Mouse (Mus musculus) adrenal gland, postnatal 14 days (tissue): ENCODE data around the gene Defa20. TPM values are rescaled to one million over a fixed set of nuclear protein-coding genes. Genes with fewer than 3 reads are reported as not detected.
"Not testable (repeated sequence)": the region's sequence is repeated elsewhere in the genome, so short reads cannot be mapped to it uniquely, and the experiment has no call there.

Source experiments
- DNase-seq: peaks from one replicate; pipeline ENCODE4 v3.0.0; 2021; ENCODE audit warnings: mixed read lengths
- long read RNA-seq, 2 experiments: library from polyadenylated mRNA; stranded (forward); transcript quantifications; one replicate each; pipeline ENCODE4 v2.0.0; 2021
- total RNA-seq: library from RNA; stranded (reverse); gene quantifications from 2 replicates; pipeline ENCODE4 v1.2.3, GENCODE M21; 2021

Defa20 gene
- total RNA-seq = not detected in 2 replicates
- long read RNA-seq, experiment 1 = 0 reads
- long read RNA-seq, experiment 2 = 0 reads

- DNase-seq = not testable (repeated sequence)
These were observed at the start of gene Defa20 for GRCm38 (mm10) chr8:21508958-21509357. TSS of gene Defa20 (plus strand) at chr8:21509258.

GRCm38 (mm10) chr8:21528732-21529131 lies 19.7 kb downstream of the Defa20 start, which contains the start of gene Defa32:
TSS of gene Defa32 (plus strand) at chr8:21529032.
- not testable (repeated sequence) for DNase-seq

Other genes with a start within 250 kb of the Defa20 start
- gene Defa27, start 193.7 kb upstream of the Defa20 start, total RNA-seq = not detected in 2 replicates
- not detected in 2 replicates for gene Defa29, start 182.2 kb upstream of the Defa20 start, total RNA-seq
- not detected in 2 replicates for gene Defa2, start 130.7 kb upstream of the Defa20 start, total RNA-seq
- not detected in 2 replicates for gene Defa33, start 117.4 kb upstream of the Defa20 start, total RNA-seq
- gene Defa36, start 81.8 kb upstream of the Defa20 start, total RNA-seq = not detected in 2 replicates
- gene Gm7849, start 52.7 kb upstream of the Defa20 start, total RNA-seq = not detected in 2 replicates
- gene Defa32, start 19.8 kb downstream of the Defa20 start, total RNA-seq = not detected in 2 replicates
- gene Defa37, start 56.1 kb downstream of the Defa20 start, total RNA-seq = not detected in 2 replicates
- not detected in 2 replicates for gene Defa28, start 73.7 kb downstream of the Defa20 start, total RNA-seq
- gene Gm7861, start 85.2 kb downstream of the Defa20 start, total RNA-seq = not detected in 2 replicates
- gene Defa26, start 108.9 kb downstream of the Defa20 start, total RNA-seq = not detected in 2 replicates
- not detected in 2 replicates for gene Defa17, start 146.5 kb downstream of the Defa20 start, total RNA-seq
- gene Defa34, start 156.5 kb downstream of the Defa20 start, total RNA-seq = not detected in 2 replicates
- not detected in 2 replicates for gene AY761184, start 194.4 kb downstream of the Defa20 start, total RNA-seq
- gene Defa24, start 225.2 kb downstream of the Defa20 start, total RNA-seq = not detected in 2 replicates